Mouse (Mus musculus): ENCODE data around the gene Sytl5. TPM values are rescaled to one million over a fixed set of nuclear protein-coding genes. Genes with fewer than 3 reads are reported as not detected.

The Sytl5 gene
- polyA plus RNA-seq, 1 experiment = not detected

GRCm38 (mm10) chrX:10007675-10008270 lies 122.4 kb downstream of the Sytl5 start:
- Histone ChIP-seq H3K27me3 (replicated peaks) (no peaks in the 10 kb centered on the region), H3K9me3 (peaks cover 3% of the 10 kb centered on the region; the same call in 1 of the 2 replicates)
- TF ChIP-seq GATA1 (IDR thresholded peaks at IDR 0.05; ENCODE audit: borderline replicate concordance, low read length) = no peak
- no peak for TF ChIP-seq FLI1 (IDR thresholded peaks at IDR 0.05; ENCODE audit: low read length)

DNA sequence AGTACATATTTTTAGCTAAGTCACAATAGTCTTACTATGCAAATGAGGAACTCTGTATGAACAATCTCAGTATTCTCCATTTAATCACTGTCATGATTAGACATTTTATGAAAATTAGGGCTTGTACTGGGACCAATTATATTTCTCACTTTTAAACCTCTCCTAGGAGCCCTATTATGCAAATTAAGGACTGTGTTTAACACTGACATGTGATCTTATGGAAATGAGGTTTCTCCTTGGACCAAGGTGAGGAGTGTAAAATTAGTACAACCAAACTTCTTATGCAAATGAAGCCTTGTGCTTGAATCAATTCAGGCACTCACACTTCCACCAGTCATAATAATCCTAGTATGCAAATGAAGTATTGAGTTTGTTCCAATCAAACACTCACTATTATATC lies 124.8 kb downstream of the Sytl5 start:
- peaks cover 3% of the 10 kb centered on the region; the same call in 1 of the 2 replicates for H3K9me3 ChIP-seq
- no peaks in the 10 kb centered on the region for H3K27me3 ChIP-seq (replicated peaks)
- TF ChIP-seq GATA1 (IDR thresholded peaks at IDR 0.05; ENCODE audit: borderline replicate concordance, low read length) (no peak), FLI1 (IDR thresholded peaks at IDR 0.05; ENCODE audit: low read length) (no peak)

More at GRCm38 (mm10) chrX:10007675-10008270, 122.4 kb downstream of the Sytl5 start:
- H3K4me1 ChIP-seq = no peaks in the 10 kb centered on the region
- H3K4me3 ChIP-seq (replicated peaks) = no peak overlapping the region
- no peaks in the 10 kb centered on the region for H3K36me3 ChIP-seq (replicated peaks; ENCODE audit: low read length)

GRCm38 (mm10) chrX:10034666-10035065 lies 149.2 kb downstream of the Sytl5 start:
- no peaks in the 10 kb centered on the region for H3K9me3 ChIP-seq
- H3K36me3 ChIP-seq (replicated peaks; ENCODE audit: low read length) = no peaks in the 10 kb centered on the region
- no peaks in the 10 kb centered on the region for H3K27me3 ChIP-seq (replicated peaks)
- H3K4me1 ChIP-seq = no peaks in the 10 kb centered on the region
- H3K4me3 ChIP-seq (replicated peaks) = no peak overlapping the region
- TF ChIP-seq FLI1 (IDR thresholded peaks at IDR 0.05; ENCODE audit: low read length) (no peak), GATA1 (IDR thresholded peaks at IDR 0.05; ENCODE audit: borderline replicate concordance, low read length) (no peak)

More for the DNA sequence above, 124.8 kb downstream of the Sytl5 start:
- no peaks in the 10 kb centered on the region for H3K36me3 ChIP-seq (replicated peaks; ENCODE audit: low read length)
- H3K4me1 ChIP-seq = no peaks in the 10 kb centered on the region
- H3K4me3 ChIP-seq (replicated peaks) = no peak overlapping the region

Other genes starting within 250 kb of the Sytl5 start
- 1.5 TPM in 1 of 2 replicates, not detected in the other for gene Dynlt3, start 222.6 kb upstream of the Sytl5 start, polyA plus RNA-seq (2012; ENCODE audit: insufficient read depth, low replicate concordance)
- not detected in 2 replicates for gene Hypm, start 38.7 kb upstream of the Sytl5 start, polyA plus RNA-seq (2012; ENCODE audit: insufficient read depth, low replicate concordance)
- gene H2al3, start 35.9 kb upstream of the Sytl5 start, polyA plus RNA-seq (2012; ENCODE audit: insufficient read depth, low replicate concordance) = not detected in 2 replicates
- not detected in 2 replicates for gene Srpx, start 232.1 kb downstream of the Sytl5 start, polyA plus RNA-seq (2012; ENCODE audit: insufficient read depth, low replicate concordance)

Data from megakaryocyte, embryonic 14.5 days (primary cell).